Mouse (Mus musculus): ENCODE data around the gene Mtfp1. TPM values are rescaled to one million over a fixed set of nuclear protein-coding genes. Genes with fewer than 3 reads are reported as not detected.

Gene Mtfp1
- total RNA-seq, 4 experiments from 2014 or later, result 128 to 167 (median 148) TPM

GRCm38 (mm10) chr11:4083316-4084078, 11.7 kb downstream of the Mtfp1 start:
- DNase-seq (ENCODE audit: low spot score), result peak; percentile 73

GRCm38 (mm10) chr11:4080219-4080618, 15.0 kb downstream of the Mtfp1 start:
- no peak for DNase-seq (ENCODE audit: low spot score)

GRCm38 (mm10) chr11:4078267-4078933, 16.8 kb downstream of the Mtfp1 start:
- no peak for DNase-seq (ENCODE audit: low spot score)

GRCm38 (mm10) chr11:4076633-4077032, 18.6 kb downstream of the Mtfp1 start:
- DNase-seq (ENCODE audit: low spot score), result no peak

- no peak for DNase-seq (ENCODE audit: low spot score)
These were observed 25.6 kb downstream of the Mtfp1 start for GRCm38 (mm10) chr11:4069664-4070063.

- DNase-seq (ENCODE audit: low spot score), result no peak
These were observed 30.6 kb downstream of the Mtfp1 start, which contains the start of gene Sec14l3 for GRCm38 (mm10) chr11:4064627-4065122. Sec14l3 (plus strand) TSS chr11:4064841.

- no peak for DNase-seq (ENCODE audit: low spot score)
These were observed 32.3 kb downstream of the Mtfp1 start for GRCm38 (mm10) chr11:4062981-4063380.

- DNase-seq (ENCODE audit: low spot score), result no peak
These were observed 32.7 kb downstream of the Mtfp1 start for GRCm38 (mm10) chr11:4062523-4062922.

GRCm38 (mm10) chr11:4060866-4061575, 34.2 kb downstream of the Mtfp1 start:
- DNase-seq (ENCODE audit: low spot score), result no peak

GRCm38 (mm10) chr11:4053586-4053985, 41.7 kb downstream of the Mtfp1 start:
- DNase-seq (ENCODE audit: low spot score), result peak; percentile 53

- no peak for DNase-seq (ENCODE audit: low spot score)
These were observed 46.8 kb downstream of the Mtfp1 start for GRCm38 (mm10) chr11:4048438-4048837.

- no peak for DNase-seq (ENCODE audit: low spot score)
These were observed 47.5 kb downstream of the Mtfp1 start for GRCm38 (mm10) chr11:4047766-4048165.

GRCm38 (mm10) chr11:4046526-4046925, 48.7 kb downstream of the Mtfp1 start:
- DNase-seq (ENCODE audit: low spot score), result no peak

GRCm38 (mm10) chr11:4043081-4043480, 52.2 kb downstream of the Mtfp1 start:
- no peak for DNase-seq (ENCODE audit: low spot score)

Small RNAs within 50 kb of the gene (microRNA-seq; reads per million reads assigned to microRNA genes)
- not detected for gene Mir3060

Other genes starting within 250 kb of the Mtfp1 start
- gene Osbp2, start 231.5 kb downstream of the Mtfp1 start, total RNA-seq (2022), result 10 to 100 TPM; 17.0 to 22.2 (median 20.1) TPM
- under 1 TPM; 0.57 to 0.91 (median 0.60) TPM for gene 4921536K21Rik, start 200.3 kb downstream of the Mtfp1 start, total RNA-seq (2022)
- gene Dusp18, start 200.2 kb downstream of the Mtfp1 start, total RNA-seq (2022), result 10 to 100 TPM; 31.5 to 52.7 (median 36.9) TPM
- 1 to 10 TPM; 3.1 to 5.5 (median 4.3) TPM for gene Slc35e4, start 180.8 kb downstream of the Mtfp1 start, total RNA-seq (2022)
- gene Tcn2, start 163.3 kb downstream of the Mtfp1 start, total RNA-seq (2022), result 10 to 100 TPM; 43.0 to 46.5 (median 44.3) TPM
- 10 to 100 TPM; 25.1 to 30.5 (median 27.3) TPM for gene Pes1, start 131.5 kb downstream of the Mtfp1 start, total RNA-seq (2022)
- not detected for gene 4930556J24Rik, start 118.7 kb downstream of the Mtfp1 start, total RNA-seq (2022)
- under 1 TPM in 1 of 4 experiments, not detected in 3; 0.27 TPM for gene Gal3st1, start 111.8 kb downstream of the Mtfp1 start, total RNA-seq (2022)
- under 1 TPM in 3 of 4 experiments, not detected in 1; 0.16 to 0.65 (median 0.20) TPM for gene Sec14l4, start 64.0 kb downstream of the Mtfp1 start, total RNA-seq (2022)
- 1 to 10 TPM in 1 of 4 experiments, not detected in 3; 1.6 TPM for gene Sec14l3, start 30.6 kb downstream of the Mtfp1 start, total RNA-seq (2022)
- gene Sec14l2, start 28.0 kb upstream of the Mtfp1 start, total RNA-seq (2022), result under 1 TPM; 0.41 to 0.82 (median 0.60) TPM
- 10 to 100 TPM in 3 of 4 experiments, 1 to 10 TPM in 1; 10.0 to 14.2 (median 11.2) TPM for gene Rnf215, start 39.8 kb upstream of the Mtfp1 start, total RNA-seq (2022)
- 1 to 10 TPM; 3.0 to 4.2 (median 3.6) TPM for gene Ccdc157, start 64.8 kb upstream of the Mtfp1 start, total RNA-seq (2022)
- 10 to 100 TPM; 25.8 to 34.5 (median 30.4) TPM for gene Sf3a1, start 64.9 kb upstream of the Mtfp1 start, total RNA-seq (2022)
- 1 to 10 TPM; 7.6 to 9.2 (median 8.2) TPM for gene Tbc1d10a, start 91.3 kb upstream of the Mtfp1 start, total RNA-seq (2022)
- gene Castor1, start 122.8 kb upstream of the Mtfp1 start, total RNA-seq (2022), result 1 to 10 TPM; 3.5 to 6.9 (median 4.8) TPM
- gene Osm, start 141.0 kb upstream of the Mtfp1 start, total RNA-seq (2022), result 1 to 10 TPM in 1 of 4 experiments, not detected in 3; 1.6 TPM
- gene Lif, start 162.1 kb upstream of the Mtfp1 start, total RNA-seq (2022), result 1 to 10 TPM in 1 of 4 experiments, under 1 TPM in 3; 0.19 to 1.3 (median 0.38) TPM

Measured in heart, adult 8-10 months (tissue).